Mouse (Mus musculus): ENCODE results near the gene Il33.

The Il33 gene

GRCm38 (mm10) chr19:29986464-29987091, 61.7 kb downstream of the Il33 start:
- DNase-seq (ENCODE audit: low read depth, low spot score) = no peak

- no peak for DNase-seq (ENCODE audit: low read depth, low spot score)
Observed at GRCm38 (mm10) chr19:30000406-30001365, 75.8 kb downstream of the Il33 start.

GRCm38 (mm10) chr19:30001550-30001949, 76.6 kb downstream of the Il33 start:
- no peak for DNase-seq (ENCODE audit: low read depth, low spot score)

- DNase-seq (ENCODE audit: low read depth, low spot score) = no peak
Observed at GRCm38 (mm10) chr19:30003621-30004020, 78.7 kb downstream of the Il33 start, which contains the start of gene Trpd52l3. Trpd52l3 (plus strand) TSS chr19:30003790.

GRCm38 (mm10) chr19:30006371-30006770, 81.5 kb downstream of the Il33 start:
- no peak for DNase-seq (ENCODE audit: low read depth, low spot score)

All from embryo, embryonic 11.5 days (tissue).